Mouse (Mus musculus) myocyte (in vitro differentiated cells): ENCODE results near the gene Mysm1. TPM values are rescaled to one million over a fixed set of nuclear protein-coding genes. Genes with fewer than 3 reads are reported as not detected.

Experiments
- H3K27me3 ChIP-seq: one replicate; pipeline ENCODE4 v1.6.1; 2011; ENCODE audit not compliant: control insufficient read depth, insufficient read depth, insufficient read length
- H3K36me3 ChIP-seq: one replicate; pipeline ENCODE4 v1.6.1; 2011; ENCODE audit not compliant: control insufficient read depth, insufficient read depth
- H3K4me2 ChIP-seq: one replicate; pipeline ENCODE4 v1.6.1; 2011; ENCODE audit warnings: low read depth, control low read depth
- H3K4me3 ChIP-seq: one replicate; pipeline ENCODE4 v1.5.1; 2011; ENCODE audit warnings: mild to moderate bottlenecking, control low read depth, moderate library complexity
- H3K79me2 ChIP-seq: one replicate; pipeline ENCODE4 v1.6.1; 2011; ENCODE audit not compliant: control insufficient read depth, insufficient read depth
- H3ac ChIP-seq: one replicate; pipeline ENCODE4 v1.6.1; 2011; ENCODE audit not compliant: control insufficient read depth, insufficient read length
- CEBPB ChIP-seq: IDR thresholded peaks from 2 replicates; pipeline ENCODE4 v1.6.1; 2011; ENCODE audit warnings: mild to moderate bottlenecking, moderate library complexity; ENCODE audit not compliant: poor library complexity, insufficient read depth, severe bottlenecking
- E2F4 ChIP-seq: IDR thresholded peaks from one replicate; pipeline ENCODE4 v1.6.1; 2011; ENCODE audit warnings: mild to moderate bottlenecking, control low read depth, moderate library complexity; ENCODE audit not compliant: insufficient read depth
- MAX ChIP-seq: IDR thresholded peaks from one replicate; pipeline ENCODE4 v1.6.1; 2011; ENCODE audit warnings: low read depth, mild to moderate bottlenecking, control low read depth
- MYOD1 ChIP-seq, 3 experiments: IDR thresholded peaks; one replicate each; pipeline ENCODE4 v1.6.1; 2011; ENCODE audit warnings: control low read depth in 2 of 3, low read depth in 2 of 3, mild to moderate bottlenecking in 2 of 3, moderate library complexity in 1 of 3; ENCODE audit not compliant: insufficient read length in 2 of 3, control insufficient read depth in 1 of 3
- MYOG ChIP-seq, 3 experiments: IDR thresholded peaks; one replicate each; pipeline ENCODE4 v1.6.1; 2011; ENCODE audit warnings: control low read depth in 2 of 3, low read depth in 2 of 3, mild to moderate bottlenecking in 2 of 3; ENCODE audit not compliant: insufficient read length in 2 of 3, control insufficient read depth in 1 of 3, insufficient read depth in 1 of 3
- POLR2A ChIP-seq: IDR thresholded peaks from one replicate; pipeline ENCODE4 v1.6.1; 2011; ENCODE audit warnings: low read depth, mild to moderate bottlenecking, control low read depth, moderate library complexity; ENCODE audit not compliant: insufficient read length
- POLR2AphosphoS2 ChIP-seq: IDR thresholded peaks from one replicate; pipeline ENCODE4 v1.6.1; 2011; ENCODE audit warnings: low read depth, control low read depth; ENCODE audit not compliant: insufficient read length
- REST ChIP-seq: IDR thresholded peaks from one replicate; pipeline ENCODE4 v1.6.1; 2011; ENCODE audit warnings: mild to moderate bottlenecking, control low read depth, moderate library complexity; ENCODE audit not compliant: insufficient read depth, insufficient read length
- SRF ChIP-seq: IDR thresholded peaks from one replicate; pipeline ENCODE4 v1.6.1; 2011; ENCODE audit warnings: low read depth; ENCODE audit not compliant: control insufficient read depth, insufficient read length
- TCF12 ChIP-seq: IDR thresholded peaks from one replicate; pipeline ENCODE4 v1.6.1; 2011; ENCODE audit warnings: mild to moderate bottlenecking, control low read depth; ENCODE audit not compliant: poor library complexity, insufficient read depth, severe bottlenecking
- TCF3 ChIP-seq: IDR thresholded peaks from one replicate; pipeline ENCODE4 v1.6.1; 2011; ENCODE audit warnings: low read depth, control low read depth; ENCODE audit not compliant: insufficient read length
- USF1 ChIP-seq: IDR thresholded peaks from one replicate; pipeline ENCODE4 v1.6.1; 2011; ENCODE audit warnings: low read depth, mild to moderate bottlenecking, control low read depth, moderate library complexity
- polyA plus RNA-seq: library from polyadenylated mRNA; unstranded; fragments of >200 nt; fragmentation: generic; extraction: Trizol; gene quantifications from one replicate; pipeline ENCODE4 v1.2.1, GENCODE M21; 2012; ENCODE audit warnings: missing spikeins

Mysm1 gene
- polyA plus RNA-seq, 1 experiment, result 2.1 TPM

GRCm38 (mm10) chr4:95020201-95020600 is 41.3 kb upstream of the Mysm1 start:
- no peak overlapping the region for H3K4me2 ChIP-seq
- H3K4me3 ChIP-seq, result no peak overlapping the region
- no peaks in the 10 kb centered on the region for H3K27me3 ChIP-seq
- no peaks in the 10 kb centered on the region for H3K36me3 ChIP-seq
- H3K79me2 ChIP-seq, result no peaks in the 10 kb centered on the region
- TF ChIP-seq USF1, result no peak
- TF ChIP-seq TCF3, result no peak
- no peak for TF ChIP-seq MAX
- TF ChIP-seq TCF12, result no peak
- TF ChIP-seq POLR2A, result no peak
- no peak for TF ChIP-seq MYOD1 (IDR thresholded peaks at IDR 0.05; ENCODE audit: control insufficient read depth in 1 of 3, insufficient read length in 2 of 3, low read depth in 2 of 3)
- no peak for TF ChIP-seq REST
- no peak overlapping the region for H3ac ChIP-seq

- Histone ChIP-seq H3K4me2 (no peak overlapping the region), H3K36me3 (no peaks in the 10 kb centered on the region), H3K27me3 (no peaks in the 10 kb centered on the region), H3ac (no peak overlapping the region), H3K4me3 (no peak overlapping the region), H3K79me2 (no peaks in the 10 kb centered on the region)
- TF ChIP-seq MYOD1 (IDR thresholded peaks at IDR 0.05; ENCODE audit: control insufficient read depth in 1 of 3, insufficient read length in 2 of 3, low read depth in 2 of 3) (no peak), CEBPB (no peak), TCF12 (no peak), POLR2A (no peak), REST (no peak), TCF3 (no peak), SRF (no peak), E2F4 (no peak), POLR2AphosphoS2 (no peak), MAX (no peak), USF1 (no peak), MYOG (IDR thresholded peaks at IDR 0.05; ENCODE audit: control insufficient read depth in 1 of 3, insufficient read depth in 1 of 3, insufficient read length in 2 of 3, low read depth in 2 of 3) (no peak)
These were observed 39.3 kb upstream of the Mysm1 start for GRCm38 (mm10) chr4:95018221-95018620.

GRCm38 (mm10) chr4:95012706-95013105 is 33.8 kb upstream of the Mysm1 start:
- no peaks in the 10 kb centered on the region for H3K36me3 ChIP-seq

DNA sequence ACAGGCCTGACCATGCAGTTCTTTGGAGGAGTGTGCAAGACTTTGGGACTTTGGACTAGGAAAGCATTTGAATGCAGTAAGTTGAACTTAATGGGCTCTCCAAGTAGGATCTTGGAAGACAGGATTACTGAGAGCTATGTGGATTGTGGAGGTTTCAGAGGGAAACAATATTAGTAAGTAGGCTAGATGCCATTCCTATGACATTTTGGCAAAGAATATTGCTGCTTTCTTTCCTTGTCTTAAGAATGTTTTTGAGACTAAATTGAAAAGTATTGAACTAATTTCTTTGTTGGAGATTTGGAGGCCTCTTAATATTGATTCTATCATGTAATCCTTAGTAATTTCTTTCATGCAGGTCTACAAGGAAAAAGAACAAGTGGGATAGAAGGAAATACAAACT is 33.4 kb upstream of the Mysm1 start:
- Histone ChIP-seq H3K4me3 (no peak overlapping the region), H3ac (no peak overlapping the region), H3K27me3 (no peaks in the 10 kb centered on the region), H3K4me2 (no peak overlapping the region), H3K36me3 (no peaks in the 10 kb centered on the region), H3K79me2 (no peaks in the 10 kb centered on the region)
- no peak for TF ChIP-seq CEBPB
- TF ChIP-seq TCF3, result no peak
- no peak for TF ChIP-seq E2F4

More at GRCm38 (mm10) chr4:95012706-95013105, 33.8 kb upstream of the Mysm1 start:
- no peak for TF ChIP-seq TCF12
- no peak for TF ChIP-seq MAX
- TF ChIP-seq E2F4, result no peak
- no peak for TF ChIP-seq MYOG (IDR thresholded peaks at IDR 0.05; ENCODE audit: control insufficient read depth in 1 of 3, insufficient read depth in 1 of 3, insufficient read length in 2 of 3, low read depth in 2 of 3)
- no peak for TF ChIP-seq MYOD1 (IDR thresholded peaks at IDR 0.05; ENCODE audit: control insufficient read depth in 1 of 3, insufficient read length in 2 of 3, low read depth in 2 of 3)
- TF ChIP-seq CEBPB, result no peak
- no peak for TF ChIP-seq TCF3
- no peak for TF ChIP-seq POLR2AphosphoS2
- TF ChIP-seq POLR2A, result no peak
- TF ChIP-seq SRF, result no peak
- TF ChIP-seq USF1, result no peak
- no peak for TF ChIP-seq REST
- H3K4me3 ChIP-seq, result no peak overlapping the region
- H3ac ChIP-seq, result no peak overlapping the region
- no peak overlapping the region for H3K4me2 ChIP-seq
- no peaks in the 10 kb centered on the region for H3K27me3 ChIP-seq
- H3K79me2 ChIP-seq, result no peaks in the 10 kb centered on the region

DNA sequence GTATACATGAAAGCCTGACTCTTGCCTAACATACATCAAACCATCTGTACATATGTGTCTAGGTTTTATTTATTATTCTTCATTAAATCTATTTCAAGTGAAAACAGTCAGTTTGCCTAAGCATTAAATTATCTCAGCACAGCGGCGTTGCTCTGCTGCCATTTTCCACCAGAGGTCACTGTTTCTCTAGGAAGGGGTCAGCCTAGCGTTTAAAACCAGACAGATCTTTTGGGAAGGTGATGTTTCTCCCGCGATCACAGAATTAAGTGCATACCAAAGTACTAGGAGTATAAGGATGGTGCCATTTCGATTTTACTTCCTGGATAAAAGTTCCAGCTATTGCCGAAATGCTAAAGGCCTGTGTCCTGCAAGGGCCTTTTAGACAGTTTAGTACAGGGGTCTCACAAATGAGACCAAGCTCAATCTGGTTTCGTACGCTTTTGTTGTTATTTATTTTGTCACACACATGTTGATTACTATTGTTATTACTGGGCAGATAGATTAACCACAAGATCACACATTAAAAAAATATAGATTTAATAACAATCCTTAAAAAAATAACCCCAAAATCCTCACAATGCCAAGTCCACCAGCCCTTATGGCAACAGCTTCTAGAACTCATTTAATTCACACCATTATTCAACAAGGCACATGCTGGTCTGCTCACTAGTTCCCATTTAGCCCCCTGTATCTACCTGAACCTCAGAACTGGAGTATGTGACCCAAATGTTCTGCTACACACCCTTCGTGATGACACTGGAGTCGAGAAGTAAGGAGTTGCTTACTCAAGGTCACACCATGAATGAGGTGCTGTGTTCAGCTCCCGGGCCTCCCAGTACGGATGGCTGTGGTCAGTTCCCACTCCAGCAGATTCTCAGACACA is 29.5 kb upstream of the Mysm1 start:
- Histone ChIP-seq H3K4me2 (peak overlapping the region; percentile 10), H3K4me3 (no peak overlapping the region)
- no peak for TF ChIP-seq TCF12
- TF ChIP-seq POLR2AphosphoS2, result no peak
- no peak for TF ChIP-seq TCF3
- TF ChIP-seq SRF, result no peak
- no peak for TF ChIP-seq REST
- no peak for TF ChIP-seq E2F4
- no peak for TF ChIP-seq MYOG (IDR thresholded peaks at IDR 0.05; ENCODE audit: control insufficient read depth in 1 of 3, insufficient read depth in 1 of 3, insufficient read length in 2 of 3, low read depth in 2 of 3)
- TF ChIP-seq POLR2A, result no peak
- no peak for TF ChIP-seq USF1
- TF ChIP-seq MYOD1 (IDR thresholded peaks at IDR 0.05; ENCODE audit: control insufficient read depth in 1 of 3, insufficient read length in 2 of 3, low read depth in 2 of 3), result no peak
- no peak for TF ChIP-seq MAX
- no peak for TF ChIP-seq CEBPB

More for the DNA sequence above, 29.5 kb upstream of the Mysm1 start:
- no peaks in the 10 kb centered on the region for H3K36me3 ChIP-seq
- H3K79me2 ChIP-seq, result no peaks in the 10 kb centered on the region
- H3ac ChIP-seq, result no peak overlapping the region
- H3K27me3 ChIP-seq, result no peaks in the 10 kb centered on the region
